Mouse (Mus musculus) monocyte, adult 5-6 weeks (primary cell): Measurements from ENCODE around the gene Gm21885. TPM values are rescaled to one million over a fixed set of nuclear protein-coding genes. Genes with fewer than 3 reads are reported as not detected.
A peak's percentile ranks its signal among the peaks of the same experiment; 100 is the strongest.
"Not testable (repeated sequence)": the region's sequence is repeated elsewhere in the genome, so short reads cannot be mapped to it uniquely, and the experiment has no call there.

Experiments used
- ATAC-seq: fragments of 153-309, 156-312 bp; replicated peaks from 2 replicates; pipeline ENCODE4 v1.8.0; 2017; ENCODE audit warnings: mild to moderate bottlenecking; ENCODE audit not compliant: low TSS enrichment, insufficient number of reproducible peaks, severe bottlenecking, poor library complexity, low FRiP score
- total RNA-seq: library from RNA; stranded (forward); fragments of 200-1000, 200-491, 200-594 nt; gene quantifications from 3 replicates; pipeline ENCODE4 v1.2.3, GENCODE M21; 2017

The Gm21885 gene
- total RNA-seq, 1 experiment from 2014 or later = not detected

GRCm38 (mm10) chr11:94265134-94265785 is 16.4 kb upstream of the Gm21885 start:
- 0 out of 2 replicates have a peak, but pooled peaks have one; percentile 36 for ATAC-seq

GRCm38 (mm10) chr11:94266155-94266554 is 15.5 kb upstream of the Gm21885 start:
- ATAC-seq = not testable (repeated sequence)

GRCm38 (mm10) chr11:94268761-94269160 is 12.9 kb upstream of the Gm21885 start:
- ATAC-seq = no peak

- no peak for ATAC-seq
Observed at GRCm38 (mm10) chr11:94269906-94270305, 11.8 kb upstream of the Gm21885 start.

- ATAC-seq = no peak
Observed at GRCm38 (mm10) chr11:94271015-94271414, 10.7 kb upstream of the Gm21885 start.

- no peak for ATAC-seq
Observed at GRCm38 (mm10) chr11:94272960-94273927, 8.4 kb upstream of the Gm21885 start.

- ATAC-seq = no peak
Observed at GRCm38 (mm10) chr11:94274206-94274867, 7.3 kb upstream of the Gm21885 start.

GRCm38 (mm10) chr11:94275226-94275625 is 6.4 kb upstream of the Gm21885 start:
- no peak for ATAC-seq

- ATAC-seq = no peak
Observed at GRCm38 (mm10) chr11:94275686-94276085, 6.0 kb upstream of the Gm21885 start.

GRCm38 (mm10) chr11:94276869-94277337 is 4.8 kb upstream of the Gm21885 start:
- peak; percentile 89 for ATAC-seq

GRCm38 (mm10) chr11:94282291-94282690 is 618 bp downstream of the Gm21885 start:
- no peak for ATAC-seq

- ATAC-seq = no peak
Observed at GRCm38 (mm10) chr11:94283536-94284099, 1.9 kb downstream of the Gm21885 start.

GRCm38 (mm10) chr11:94285886-94286574 is 4.4 kb downstream of the Gm21885 start:
- ATAC-seq = no peak

GRCm38 (mm10) chr11:94287105-94287504 is 5.4 kb downstream of the Gm21885 start:
- no peak for ATAC-seq

- ATAC-seq = no peak
Observed at GRCm38 (mm10) chr11:94290062-94290740, 8.5 kb downstream of the Gm21885 start.

GRCm38 (mm10) chr11:94294996-94295845 is 13.5 kb downstream of the Gm21885 start:
- ATAC-seq = no peak

- ATAC-seq = no peak
Observed at GRCm38 (mm10) chr11:94312733-94313132, 31.1 kb downstream of the Gm21885 start.
